Mouse (Mus musculus) cortical plate, adult 2 months (tissue): ENCODE results near the gene Phc2.

Experiments
- CTCF ChIP-seq: fragments of 200-500 bp; IDR thresholded peaks from 2 replicates; pipeline ENCODE4 v1.5.1; 2011; ENCODE audit warnings: mild to moderate bottlenecking, control low read depth, low read length; ENCODE audit not compliant: insufficient read depth; ENCODE audit errors: extremely low read depth
- POLR2A ChIP-seq: fragments of 200-500 bp; IDR thresholded peaks from 2 replicates; pipeline ENCODE4 v1.6.1; 2011; ENCODE audit warnings: mild to moderate bottlenecking, low read length, control low read depth; ENCODE audit not compliant: insufficient read depth; ENCODE audit errors: extremely low read depth

GRCm38 (mm10) chr4:128669229-128669628 is 14.7 kb downstream of the Phc2 start:
- TF ChIP-seq CTCF (no peak), POLR2A (no peak)
